Comparison of ENCODE assay signal across 20 mouse cellular contexts in the genomic region with DNA sequence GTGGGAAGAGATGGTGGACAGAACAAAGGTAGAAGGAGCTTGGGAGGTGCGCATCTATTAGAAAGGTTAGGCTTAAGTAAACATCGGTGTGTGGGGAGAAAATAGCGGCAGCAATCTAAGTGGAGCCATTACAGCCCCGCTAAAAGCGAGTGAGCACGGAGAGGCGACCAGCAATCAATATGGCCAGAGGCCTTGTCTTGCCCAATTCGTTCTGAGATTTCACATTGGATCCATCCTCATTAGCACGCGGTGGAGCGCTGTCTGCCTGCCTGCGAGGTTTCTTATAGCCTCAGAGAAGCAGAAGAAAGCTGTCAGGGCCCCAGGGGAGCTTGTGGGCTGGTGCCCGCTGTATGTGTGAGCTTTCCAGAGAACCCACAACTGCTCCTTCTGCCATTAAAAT. TPM values are rescaled to one million over a fixed set of nuclear protein-coding genes. Genes with fewer than 3 reads are reported as not detected.
DNase-seq lines count a peak whose midpoint lies in the region; ATAC-seq and TF ChIP-seq lines count a peak whose summit lies in the region.
"Had no signal": no experiment of that assay in that cellular context is flagged by ENCODE, and none has a peak within 500 bp of the region (broad histone marks: within the 10 kb centered on the region; RNA-seq: fewer than 3 reads in every experiment).

No protein-coding gene starts in this region.

- H3K9ac ChIP-seq in forebrain, embryonic 13.5 days, result no peak overlapping the region
- H3K9ac ChIP-seq in forebrain, embryonic 15.5 days (replicated peaks), result no peak overlapping the region
- H3K9ac ChIP-seq in liver, adult 2 months (ENCODE audit: low read depth, low read length), result no peak overlapping the region
- H3K9ac ChIP-seq in liver, embryonic 11.5 days (ENCODE audit: low read depth, low read length), result no peak overlapping the region
- no peak overlapping the region for H3K9ac ChIP-seq in hindbrain, embryonic 14.5 days
- H3K9ac ChIP-seq in midbrain, embryonic 15.5 days, result no peak overlapping the region
- H3K9ac ChIP-seq: liver, embryonic 13.5 days had no signal

- peak; percentile 90 for DNase-seq in liver, adult 2 months (ENCODE audit: extremely low read depth, low read depth, low spot score)
- DNase-seq in liver, embryonic 11.5 days (ENCODE audit: low spot score), result no peak
- no peak for DNase-seq in hindbrain, embryonic 14.5 days (ENCODE audit: low spot score)
- DNase-seq in lung, postnatal 36 days, result no peak
- no peak for DNase-seq in layer of hippocampus, postnatal 36 days
- DNase-seq: adrenal gland, postnatal 10 days; cerebellum, adult 11 months; gastrocnemius, postnatal 36 days; kidney, adult 11 months; kidney, postnatal 10 days; left cerebral cortex, postnatal 4 days; liver, embryonic 13.5 days had no signal

- H3K79me2 ChIP-seq in liver, adult 2 months (ENCODE audit: control insufficient read depth, insufficient read depth, low read length), result no peaks in the 10 kb centered on the region

- ATAC-seq in forebrain, embryonic 13.5 days, result 0 out of 2 replicates have a peak, but pooled peaks have one; percentile 33
- ATAC-seq in forebrain, embryonic 15.5 days (replicated peaks), result no peak
- no peak for ATAC-seq in liver, embryonic 11.5 days (replicated peaks; ENCODE audit: low FRiP score)
- ATAC-seq in hindbrain, embryonic 14.5 days (ENCODE audit: low FRiP score), result no peak; the same call in 1 of the 2 replicates
- peak; percentile 68; the same call in 1 of the 2 replicates for ATAC-seq in midbrain, embryonic 15.5 days (replicated peaks)
- ATAC-seq: activated CD4-positive, CD25-positive, alpha-beta regulatory T cell, adult 4 months had no signal

- H3K27ac ChIP-seq in forebrain, embryonic 13.5 days, result no peak overlapping the region
- no peak overlapping the region for H3K27ac ChIP-seq in forebrain, embryonic 15.5 days (replicated peaks)
- H3K27ac ChIP-seq in liver, adult 2 months (replicated peaks; ENCODE audit: insufficient read depth, low read depth, low read length), result peak overlapping the region; percentile 81
- H3K27ac ChIP-seq in liver, embryonic 11.5 days (ENCODE audit: low read depth, low read length), result no peak overlapping the region
- peak overlapping the region; percentile 20 for H3K27ac ChIP-seq in hindbrain, embryonic 14.5 days
- H3K27ac ChIP-seq in midbrain, embryonic 15.5 days, result peak overlapping the region; percentile 5; the same call in 1 of the 2 replicates
- H3K27ac ChIP-seq: heart, embryonic 10.5 days; left cerebral cortex, adult 2 months; liver, embryonic 13.5 days had no signal

- H3K4me1 ChIP-seq in forebrain, embryonic 13.5 days, result no peaks in the 10 kb centered on the region
- peaks cover 4% of the 10 kb centered on the region; the same call in 1 of the 2 replicates for H3K4me1 ChIP-seq in forebrain, embryonic 15.5 days
- peaks cover 21% of the 10 kb centered on the region for H3K4me1 ChIP-seq in liver, adult 2 months (ENCODE audit: control insufficient read depth, insufficient read depth, low read length)
- H3K4me1 ChIP-seq in liver, embryonic 11.5 days (replicated peaks; ENCODE audit: control insufficient read depth, insufficient read depth, low read length), result no peaks in the 10 kb centered on the region
- no peaks in the 10 kb centered on the region for H3K4me1 ChIP-seq in hindbrain, embryonic 14.5 days (replicated peaks; ENCODE audit: control insufficient read depth, insufficient read depth, low read length)
- 0 out of 2 replicates have a peak, but pooled peaks cover 4% of the 10 kb centered on the region for H3K4me1 ChIP-seq in midbrain, embryonic 15.5 days

- H3K4me3 ChIP-seq in forebrain, embryonic 13.5 days, result no peak overlapping the region
- no peak overlapping the region for H3K4me3 ChIP-seq in forebrain, embryonic 15.5 days
- H3K4me3 ChIP-seq in liver, adult 2 months (ENCODE audit: insufficient read depth, low read depth, low read length), result no peak overlapping the region
- H3K4me3 ChIP-seq in liver, embryonic 11.5 days (ENCODE audit: low read depth, low read length), result no peak overlapping the region
- H3K4me3 ChIP-seq in hindbrain, embryonic 14.5 days (replicated peaks; ENCODE audit: low read length), result no peak overlapping the region
- H3K4me3 ChIP-seq in midbrain, embryonic 15.5 days, result no peak overlapping the region
- H3K4me3 ChIP-seq: heart, embryonic 10.5 days; left cerebral cortex, adult 2 months; liver, embryonic 13.5 days had no signal

- no peak overlapping the region for H3K4me2 ChIP-seq in forebrain, embryonic 13.5 days
- no peak overlapping the region for H3K4me2 ChIP-seq in forebrain, embryonic 15.5 days (replicated peaks)
- no peak overlapping the region for H3K4me2 ChIP-seq in liver, embryonic 11.5 days
- no peak overlapping the region for H3K4me2 ChIP-seq in hindbrain, embryonic 14.5 days (replicated peaks)
- no peak overlapping the region for H3K4me2 ChIP-seq in midbrain, embryonic 15.5 days
- H3K4me2 ChIP-seq: liver, embryonic 13.5 days had no signal

- no peaks in the 10 kb centered on the region for H3K36me3 ChIP-seq in forebrain, embryonic 13.5 days (ENCODE audit: poor library complexity, severe bottlenecking)
- no peaks in the 10 kb centered on the region for H3K36me3 ChIP-seq in forebrain, embryonic 15.5 days
- no peaks in the 10 kb centered on the region for H3K36me3 ChIP-seq in liver, adult 2 months (ENCODE audit: control insufficient read depth, insufficient read depth, low read length)
- H3K36me3 ChIP-seq in liver, embryonic 11.5 days (ENCODE audit: control insufficient read depth, insufficient read depth, low read length), result no peaks in the 10 kb centered on the region
- H3K36me3 ChIP-seq in hindbrain, embryonic 14.5 days (replicated peaks; ENCODE audit: control insufficient read depth, insufficient read depth), result no peaks in the 10 kb centered on the region
- no peaks in the 10 kb centered on the region for H3K36me3 ChIP-seq in midbrain, embryonic 15.5 days (replicated peaks)
- H3K36me3 ChIP-seq: G1E; heart, embryonic 10.5 days; liver, embryonic 13.5 days had no signal

- no peak for TF ChIP-seq POLR2A in liver, adult 2 months (IDR thresholded peaks at IDR 0.05; ENCODE audit: extremely low read depth, insufficient read depth, low read length)

- TF ChIP-seq CTCF in liver, adult 2 months (IDR thresholded peaks at IDR 0.05; ENCODE audit: low read depth, low read length), result no peak

- no peaks in the 10 kb centered on the region for H3K9me3 ChIP-seq in forebrain, embryonic 13.5 days (replicated peaks)
- no peaks in the 10 kb centered on the region for H3K9me3 ChIP-seq in forebrain, embryonic 15.5 days
- no peaks in the 10 kb centered on the region for H3K9me3 ChIP-seq in liver, embryonic 11.5 days (ENCODE audit: control insufficient read depth, low read length)
- H3K9me3 ChIP-seq in hindbrain, embryonic 14.5 days (ENCODE audit: control insufficient read depth, low read length), result no peaks in the 10 kb centered on the region
- no peaks in the 10 kb centered on the region for H3K9me3 ChIP-seq in midbrain, embryonic 15.5 days
- H3K9me3 ChIP-seq: heart, embryonic 10.5 days; liver, embryonic 13.5 days had no signal

- H3K27me3 ChIP-seq in forebrain, embryonic 13.5 days, result no peaks in the 10 kb centered on the region
- H3K27me3 ChIP-seq in forebrain, embryonic 15.5 days, result no peaks in the 10 kb centered on the region
- no peaks in the 10 kb centered on the region for H3K27me3 ChIP-seq in liver, adult 2 months (ENCODE audit: control insufficient read depth, insufficient read depth, low read length)
- H3K27me3 ChIP-seq in liver, embryonic 11.5 days (replicated peaks; ENCODE audit: control insufficient read depth, insufficient read depth, low read length), result no peaks in the 10 kb centered on the region
- no peaks in the 10 kb centered on the region for H3K27me3 ChIP-seq in hindbrain, embryonic 14.5 days (ENCODE audit: control insufficient read depth, insufficient read depth, low read length)
- H3K27me3 ChIP-seq in midbrain, embryonic 15.5 days (replicated peaks), result no peaks in the 10 kb centered on the region
- H3K27me3 ChIP-seq: liver, embryonic 13.5 days had no signal

- 81% methylated on average over 13 of the region's 13 CpGs for WGBS in forebrain, embryonic 13.5 days
- 76% methylated on average over 13 of the region's 13 CpGs for WGBS in forebrain, embryonic 15.5 days
- 28% methylated on average over 13 of the region's 13 CpGs for WGBS in liver, adult 2 months
- 76% methylated on average over 13 of the region's 13 CpGs for WGBS in liver, embryonic 11.5 days
- 69% methylated on average over 13 of the region's 13 CpGs for WGBS in hindbrain, embryonic 14.5 days
- 58% methylated on average over 13 of the region's 13 CpGs for WGBS in midbrain, embryonic 15.5 days

RNA-seq across cellular contexts. Expression of a gene that starts 33.8 kb away (rescaled TPM):
- 0.18 and 0.20 TPM in 2 replicates for polyA plus RNA-seq in forebrain, embryonic 13.5 days (2015; fragmentation: Nextera tagmentation; extraction: Ambion mirVana)
- polyA plus RNA-seq in forebrain, embryonic 15.5 days (2015; fragmentation: Nextera tagmentation; extraction: Ambion mirVana), result 0.29 and 0.37 TPM in 2 replicates
- total RNA-seq in liver, adult 2 months (2014; rRNA removed), result 0.07 TPM in 1 of 2 replicates, not detected in the other
- not detected in 2 replicates for polyA plus RNA-seq in liver, adult 2 months (2012; rRNA removed)
- polyA plus RNA-seq in liver, embryonic 11.5 days (2014; fragmentation: Nextera tagmentation; extraction: Ambion mirVana), result not detected in 2 replicates
- polyA plus RNA-seq in hindbrain, embryonic 14.5 days (2014; fragmentation: Nextera tagmentation; extraction: Ambion mirVana), result 1.2 and 1.9 TPM in 2 replicates
- 0.64 and 1.1 TPM in 2 replicates for polyA plus RNA-seq in midbrain, embryonic 15.5 days (2015; fragmentation: Nextera tagmentation; extraction: Ambion mirVana)
- 10 to 100 TPM in 1 of 2 experiments, 1 to 10 TPM in 1; 8.7 to 13.0 TPM for total RNA-seq in layer of hippocampus, postnatal 36 days (2021)
- total RNA-seq: neutrophil, adult 5-6 weeks had no signal
- polyA plus RNA-seq: G1E had no signal

Comparison
In these comparisons a context has a peak if more than half of its experiments do, and no peak if none do; other contexts are left out.
1. ATAC-seq: peak in forebrain, embryonic 13.5 days (single experiment) and midbrain, embryonic 15.5 days (single experiment); none in forebrain, embryonic 15.5 days (single experiment), liver, embryonic 11.5 days (single experiment) and hindbrain, embryonic 14.5 days (single experiment).
2. H3K27ac ChIP-seq: peak in liver, adult 2 months (single experiment), hindbrain, embryonic 14.5 days (single experiment) and midbrain, embryonic 15.5 days (single experiment); none in forebrain, embryonic 13.5 days (single experiment), forebrain, embryonic 15.5 days (single experiment) and liver, embryonic 11.5 days (single experiment).